Mouse (Mus musculus): ENCODE results near the gene Coro2a. TPM values are rescaled to one million over a fixed set of nuclear protein-coding genes. Genes with fewer than 3 reads are reported as not detected.

Coro2a gene
- polyA plus RNA-seq, 1 experiment: 13.5 TPM

- Histone ChIP-seq H3K36me3 (ENCODE audit: control insufficient read depth, insufficient read depth, low read length) (no peaks in the 10 kb centered on the region), H3K27ac (ENCODE audit: control insufficient read depth, insufficient read depth, low read length) (no peak overlapping the region), H3K27me3 (ENCODE audit: control insufficient read depth, insufficient read depth, low read length) (no peaks in the 10 kb centered on the region), H3K4me1 (replicated peaks; ENCODE audit: control insufficient read depth, insufficient read depth, low read length) (no peaks in the 10 kb centered on the region), H3K4me3 (ENCODE audit: control insufficient read depth, insufficient read depth, low read length) (no peak overlapping the region)
- WGBS: 25% methylated on average over 1 of the region's 1 CpGs
- no peak for TF ChIP-seq CTCF (IDR thresholded peaks at IDR 0.05; ENCODE audit: borderline replicate concordance, control insufficient read depth, extremely low read depth, insufficient read depth, low read length, poor library complexity)
- no peak for TF ChIP-seq POLR2A (IDR thresholded peaks at IDR 0.05; ENCODE audit: control insufficient read depth, extremely low read depth, insufficient read depth, low read length, poor library complexity)
- DNase-seq: no peak
Measured at GRCm38 (mm10) chr4:46544313-46544712, 57.7 kb downstream of the Coro2a start.

DNA sequence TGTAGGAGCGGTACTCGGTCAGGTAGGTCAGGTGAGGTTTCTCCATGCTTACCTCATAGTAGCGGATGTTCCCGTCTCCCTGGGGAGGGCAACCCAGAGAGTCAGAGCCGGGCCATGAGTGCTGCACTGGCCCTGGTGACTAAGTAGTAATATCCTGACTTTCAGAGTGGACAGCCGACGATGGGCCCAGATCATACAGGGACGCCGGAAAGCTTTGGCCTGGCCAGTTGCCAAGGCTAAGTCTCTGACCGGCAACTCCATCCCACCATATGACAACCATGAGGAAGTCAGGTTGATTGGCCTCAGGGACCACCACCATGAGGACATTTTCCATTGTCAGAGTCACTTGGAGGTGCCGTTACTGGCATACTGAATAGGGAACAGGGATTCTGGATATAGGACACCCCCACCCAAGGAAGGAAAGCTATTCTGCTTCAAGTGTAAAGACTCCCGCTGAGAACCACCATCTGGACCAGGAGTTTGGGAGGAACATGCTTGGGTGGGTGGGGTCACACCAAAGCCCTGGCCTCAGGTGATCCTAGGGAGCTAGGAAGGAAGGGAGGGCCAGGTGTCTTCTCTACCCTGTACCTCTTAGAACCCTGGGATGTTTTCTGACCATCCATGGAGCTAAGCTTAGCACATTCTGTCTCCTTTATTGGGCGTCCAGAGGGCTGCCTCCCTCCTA is 58.5 kb downstream of the Coro2a start:
- no peak for TF ChIP-seq POLR2A (IDR thresholded peaks at IDR 0.05; ENCODE audit: control insufficient read depth, extremely low read depth, insufficient read depth, low read length, poor library complexity)
- TF ChIP-seq CTCF (IDR thresholded peaks at IDR 0.05; ENCODE audit: borderline replicate concordance, control insufficient read depth, extremely low read depth, insufficient read depth, low read length, poor library complexity): no peak
- H3K36me3 ChIP-seq (ENCODE audit: control insufficient read depth, insufficient read depth, low read length): no peaks in the 10 kb centered on the region
- no peak overlapping the region for H3K27ac ChIP-seq (ENCODE audit: control insufficient read depth, insufficient read depth, low read length)
- DNase-seq: no peak
- no peaks in the 10 kb centered on the region for H3K4me1 ChIP-seq (replicated peaks; ENCODE audit: control insufficient read depth, insufficient read depth, low read length)
- WGBS: 97% methylated on average over 13 of the region's 13 CpGs
- H3K4me3 ChIP-seq (ENCODE audit: control insufficient read depth, insufficient read depth, low read length): no peak overlapping the region
- H3K27me3 ChIP-seq (ENCODE audit: control insufficient read depth, insufficient read depth, low read length): no peaks in the 10 kb centered on the region

DNA sequence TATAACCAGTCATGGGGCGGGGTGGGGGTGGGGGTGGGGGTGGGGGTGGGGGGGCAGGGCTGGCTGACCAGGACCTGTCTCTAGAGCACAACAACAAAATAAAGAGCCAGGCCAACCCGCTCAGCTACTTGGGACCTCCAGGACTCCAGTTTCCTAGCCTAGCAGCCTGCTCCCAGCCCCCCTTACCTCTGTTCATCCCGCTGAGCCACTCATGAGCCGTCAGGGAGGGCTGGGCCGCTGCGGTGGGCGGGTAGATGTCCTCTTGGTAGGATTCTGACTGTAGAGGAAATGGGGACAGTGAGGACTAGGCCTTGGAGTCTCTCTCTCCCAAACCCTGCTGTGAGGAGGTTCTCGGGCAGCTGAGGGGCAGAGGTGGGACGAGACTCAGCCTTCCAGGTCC is 60.3 kb downstream of the Coro2a start:
- DNase-seq: no peak
- Histone ChIP-seq H3K36me3 (ENCODE audit: control insufficient read depth, insufficient read depth, low read length) (no peaks in the 10 kb centered on the region), H3K27ac (ENCODE audit: control insufficient read depth, insufficient read depth, low read length) (no peak overlapping the region), H3K4me3 (ENCODE audit: control insufficient read depth, insufficient read depth, low read length) (no peak overlapping the region), H3K27me3 (ENCODE audit: control insufficient read depth, insufficient read depth, low read length) (no peaks in the 10 kb centered on the region), H3K4me1 (replicated peaks; ENCODE audit: control insufficient read depth, insufficient read depth, low read length) (no peaks in the 10 kb centered on the region)
- TF ChIP-seq POLR2A (IDR thresholded peaks at IDR 0.05; ENCODE audit: control insufficient read depth, extremely low read depth, insufficient read depth, low read length, poor library complexity) (no peak), CTCF (IDR thresholded peaks at IDR 0.05; ENCODE audit: borderline replicate concordance, control insufficient read depth, extremely low read depth, insufficient read depth, low read length, poor library complexity) (no peak)
- WGBS: 94% methylated on average over 8 of the region's 9 CpGs

DNA sequence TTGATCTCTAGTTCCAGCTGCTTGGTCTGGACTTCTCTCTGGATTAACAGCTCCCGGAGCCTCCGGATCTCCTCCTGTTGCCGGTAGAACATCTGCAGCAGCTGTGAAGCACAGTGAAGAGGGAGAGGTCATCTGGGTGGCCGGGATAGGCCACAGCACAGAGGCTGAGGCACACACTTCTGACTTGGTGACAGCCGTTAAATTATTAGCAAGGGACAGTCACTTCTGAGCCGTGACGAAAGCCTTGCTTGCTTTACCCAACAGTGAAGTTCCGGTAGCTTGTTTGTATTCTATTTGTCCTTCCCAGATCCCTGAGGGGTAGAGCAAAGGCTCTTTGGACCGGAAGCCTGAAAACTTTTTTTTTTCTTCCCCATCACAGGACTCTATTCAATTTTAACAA is 62.8 kb downstream of the Coro2a start:
- Histone ChIP-seq H3K36me3 (ENCODE audit: control insufficient read depth, insufficient read depth, low read length) (no peaks in the 10 kb centered on the region), H3K27ac (ENCODE audit: control insufficient read depth, insufficient read depth, low read length) (no peak overlapping the region)

GRCm38 (mm10) chr4:46535840-46536361 is 66.1 kb downstream of the Coro2a start, which contains the start of gene Trim14:
TSS of gene Trim14 (minus strand) at chr4:46536141.
- WGBS: under 1% methylated on average over 46 of the region's 46 CpGs

More for the DNA sequence above, 62.8 kb downstream of the Coro2a start:
- no peak for DNase-seq
- H3K4me1 ChIP-seq (replicated peaks; ENCODE audit: control insufficient read depth, insufficient read depth, low read length): peaks cover 11% of the 10 kb centered on the region
- TF ChIP-seq POLR2A (IDR thresholded peaks at IDR 0.05; ENCODE audit: control insufficient read depth, extremely low read depth, insufficient read depth, low read length, poor library complexity) (no peak), CTCF (IDR thresholded peaks at IDR 0.05; ENCODE audit: borderline replicate concordance, control insufficient read depth, extremely low read depth, insufficient read depth, low read length, poor library complexity) (no peak)
- H3K4me3 ChIP-seq (ENCODE audit: control insufficient read depth, insufficient read depth, low read length): no peak overlapping the region
- no peaks in the 10 kb centered on the region for H3K27me3 ChIP-seq (ENCODE audit: control insufficient read depth, insufficient read depth, low read length)
- 96% methylated on average over 9 of the region's 9 CpGs for WGBS

DNA sequence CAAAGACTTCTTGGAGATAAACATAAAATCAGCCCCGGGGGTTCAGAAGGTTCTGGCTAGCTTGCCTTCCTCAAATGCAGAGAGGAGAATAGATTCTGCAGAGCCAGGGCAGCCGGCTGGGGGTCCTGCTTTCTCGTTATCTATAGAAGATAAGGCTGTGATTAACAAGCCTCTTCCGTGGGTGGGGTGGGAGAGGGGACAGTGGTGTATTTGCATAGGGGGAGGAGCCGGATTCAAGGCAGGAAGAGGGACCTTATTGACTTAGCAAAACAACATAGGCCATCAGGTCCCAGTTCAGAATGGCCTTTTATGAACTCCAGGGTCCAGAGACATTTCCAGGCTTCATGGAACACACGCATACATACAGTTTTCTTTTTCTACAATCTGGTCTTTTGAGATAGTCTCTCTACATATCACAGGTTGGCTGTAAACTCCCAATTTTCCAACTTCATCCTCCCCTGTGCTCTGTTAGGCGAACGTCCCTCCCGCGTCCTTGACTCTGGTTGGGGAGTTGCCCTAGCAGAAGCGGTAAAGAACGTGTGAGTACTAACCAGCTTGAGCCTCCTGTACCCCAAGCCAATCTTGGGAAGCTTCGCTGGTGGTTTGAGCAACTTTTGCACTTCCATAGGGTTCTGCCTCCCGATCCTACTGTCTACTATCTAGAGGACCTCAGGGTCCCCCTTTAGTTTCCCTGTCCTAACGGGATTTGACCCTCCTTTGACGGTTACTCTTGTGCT is 66.7 kb downstream of the Coro2a start:
- no peak for TF ChIP-seq POLR2A (IDR thresholded peaks at IDR 0.05; ENCODE audit: control insufficient read depth, extremely low read depth, insufficient read depth, low read length, poor library complexity)
- no peak for TF ChIP-seq CTCF (IDR thresholded peaks at IDR 0.05; ENCODE audit: borderline replicate concordance, control insufficient read depth, extremely low read depth, insufficient read depth, low read length, poor library complexity)
- Histone ChIP-seq H3K36me3 (ENCODE audit: control insufficient read depth, insufficient read depth, low read length) (no peaks in the 10 kb centered on the region), H3K4me1 (replicated peaks; ENCODE audit: control insufficient read depth, insufficient read depth, low read length) (peaks cover 15% of the 10 kb centered on the region), H3K4me3 (ENCODE audit: control insufficient read depth, insufficient read depth, low read length) (peak overlapping the region; percentile 94), H3K27ac (ENCODE audit: control insufficient read depth, insufficient read depth, low read length) (peak overlapping the region; percentile 77), H3K27me3 (ENCODE audit: control insufficient read depth, insufficient read depth, low read length) (no peaks in the 10 kb centered on the region)
- peak; percentile 48 for DNase-seq
- under 1% methylated on average over 16 of the region's 16 CpGs for WGBS

More at GRCm38 (mm10) chr4:46535840-46536361, 66.1 kb downstream of the Coro2a start, which contains the start of gene Trim14:
- peak; percentile 66 for DNase-seq
- Histone ChIP-seq H3K27me3 (ENCODE audit: control insufficient read depth, insufficient read depth, low read length) (no peaks in the 10 kb centered on the region), H3K36me3 (ENCODE audit: control insufficient read depth, insufficient read depth, low read length) (no peaks in the 10 kb centered on the region), H3K4me3 (ENCODE audit: control insufficient read depth, insufficient read depth, low read length) (peak within 1 kb of the TSS; percentile 94), H3K4me1 (replicated peaks; ENCODE audit: control insufficient read depth, insufficient read depth, low read length) (peaks cover 15% of the 10 kb centered on the region), H3K27ac (ENCODE audit: control insufficient read depth, insufficient read depth, low read length) (peak within 1 kb of the TSS; percentile 77)
- TF ChIP-seq POLR2A (IDR thresholded peaks at IDR 0.05; ENCODE audit: control insufficient read depth, extremely low read depth, insufficient read depth, low read length, poor library complexity) (peak; percentile 72; the same call in 1 of the 2 replicates), CTCF (IDR thresholded peaks at IDR 0.05; ENCODE audit: borderline replicate concordance, control insufficient read depth, extremely low read depth, insufficient read depth, low read length, poor library complexity) (no peak)
